Mouse (Mus musculus) megakaryocyte, embryonic 14.5 days (primary cell): ENCODE data around the gene Nus1. TPM values are rescaled to one million over a fixed set of nuclear protein-coding genes. Genes with fewer than 3 reads are reported as not detected.

ENCODE experiments used
- H3K27me3 ChIP-seq: replicated peaks from 2 replicates; pipeline ENCODE3; 2012; ENCODE audit warnings: inconsistent platforms
- H3K36me3 ChIP-seq: replicated peaks from 2 replicates; pipeline ENCODE3; 2012; ENCODE audit warnings: low read length, inconsistent platforms, mixed read lengths
- H3K4me1 ChIP-seq: 2 replicates; pipeline ENCODE4 v1.6.1; 2012; ENCODE audit warnings: inconsistent platforms
- H3K4me3 ChIP-seq: replicated peaks from 2 replicates; pipeline ENCODE3; 2012; ENCODE audit warnings: moderate library complexity, mild to moderate bottlenecking, inconsistent platforms
- H3K9me3 ChIP-seq: 2 replicates; pipeline ENCODE4 v1.6.1; 2012; ENCODE audit warnings: inconsistent platforms
- FLI1 ChIP-seq: IDR thresholded peaks from 2 replicates; pipeline ENCODE4 v1.6.1; 2012; ENCODE audit warnings: low read length, inconsistent platforms, mixed read lengths
- GATA1 ChIP-seq: IDR thresholded peaks from 3 replicates; pipeline ENCODE4 v1.6.1; 2012; ENCODE audit warnings: mixed read lengths, low read length, inconsistent platforms, borderline replicate concordance
- polyA plus RNA-seq: library from polyadenylated mRNA; stranded (reverse); fragments of >175 nt; gene quantifications from 2 replicates; pipeline ENCODE4 v1.2.3, GENCODE M21; 2012; ENCODE audit warnings: low replicate concordance; ENCODE audit not compliant: insufficient read depth

Gene Nus1
- polyA plus RNA-seq, 1 experiment: 12.7 TPM

DNA sequence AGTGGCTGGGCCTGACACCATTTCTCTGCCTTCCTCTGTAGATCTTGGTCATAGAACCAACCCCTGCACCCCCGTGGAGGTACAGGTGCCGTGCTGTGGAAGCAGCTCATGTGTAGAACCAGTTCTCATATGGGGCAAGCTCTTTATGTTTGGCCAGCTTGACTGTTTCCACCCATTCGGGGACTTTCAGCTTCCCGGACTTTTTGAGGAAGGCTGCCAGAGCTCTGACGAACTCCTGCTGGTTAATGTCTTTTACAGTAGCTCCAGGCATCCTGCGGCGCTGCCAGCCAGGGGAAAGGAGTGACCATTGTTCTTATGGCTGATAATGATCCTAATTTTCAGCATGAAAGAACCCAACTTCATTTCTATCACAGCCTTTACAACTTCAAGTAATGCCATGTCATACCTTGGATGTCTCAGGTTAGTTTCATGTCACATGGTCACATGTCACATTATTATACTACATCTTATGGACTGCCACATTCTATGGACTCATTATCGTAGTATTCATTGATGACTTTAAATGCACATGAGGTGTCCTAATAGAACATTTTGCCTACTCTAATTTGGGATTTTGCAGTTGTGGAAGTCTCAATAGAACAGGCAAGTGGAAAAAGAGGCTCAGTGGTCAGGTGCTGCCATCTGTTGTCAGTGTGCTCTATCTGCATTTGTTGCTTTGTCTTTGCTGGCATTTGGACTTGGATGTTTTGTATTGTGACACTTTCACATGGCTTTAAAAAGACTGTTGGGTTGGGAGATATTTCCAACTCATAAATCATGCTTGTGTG is 32.3 kb upstream of the Nus1 start:
- TF ChIP-seq GATA1 (no peak), FLI1 (no peak)
- Histone ChIP-seq H3K36me3 (no peaks in the 10 kb centered on the region), H3K4me3 (no peak overlapping the region), H3K9me3 (no peaks in the 10 kb centered on the region), H3K27me3 (peaks cover 4% of the 10 kb centered on the region), H3K4me1 (peaks cover 35% of the 10 kb centered on the region)

DNA sequence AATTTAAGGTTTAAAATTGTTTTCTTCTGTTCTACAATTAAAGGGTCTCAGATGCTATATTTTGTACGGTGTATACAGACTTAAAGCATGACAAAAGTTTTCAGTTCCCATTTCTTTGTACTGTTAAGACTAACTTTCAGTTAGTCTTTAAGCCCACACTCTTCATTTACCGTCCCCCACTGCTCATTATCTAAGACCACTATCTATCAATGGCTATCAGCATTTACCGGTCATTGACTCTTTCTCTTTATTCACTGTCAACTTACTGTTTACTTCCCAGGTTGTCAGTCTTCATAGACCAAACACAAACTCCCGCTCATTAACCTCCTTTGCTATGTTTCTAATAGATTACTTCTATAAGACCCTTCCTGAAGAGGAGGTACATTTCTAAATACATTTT is 30.2 kb upstream of the Nus1 start:
- Histone ChIP-seq H3K36me3 (no peaks in the 10 kb centered on the region), H3K4me3 (no peak overlapping the region)
- TF ChIP-seq FLI1 (no peak), GATA1 (no peak)

DNA sequence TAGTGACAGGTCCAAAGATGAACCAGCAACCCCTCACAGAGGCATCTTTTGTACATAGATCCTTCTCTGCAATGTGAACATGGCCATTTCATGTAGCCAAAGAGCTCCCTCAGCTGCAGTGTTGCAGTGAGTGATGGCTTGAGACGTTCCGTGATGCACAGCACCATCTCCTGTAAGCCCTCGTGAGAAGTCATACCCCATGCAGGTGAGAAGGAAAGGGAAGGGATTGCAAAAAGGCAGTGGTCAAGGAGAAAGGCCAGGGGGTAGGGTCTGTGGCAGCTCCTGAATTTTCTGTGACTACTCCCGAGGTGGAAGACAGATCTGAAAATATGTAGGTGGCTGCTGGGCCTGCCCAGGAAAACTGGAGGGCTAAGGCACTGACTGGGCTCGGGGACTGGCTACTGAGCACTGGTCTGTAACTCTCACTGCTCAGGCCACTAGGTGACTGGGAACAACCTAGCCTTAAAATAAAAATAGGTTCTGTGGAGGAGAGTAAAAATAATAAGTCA is 28.4 kb upstream of the Nus1 start, which contains the start of gene Nepn:
Gene Nepn, plus strand, starts transcription at position 51 of the 509 bp plus-strand sequence.
- H3K9me3 ChIP-seq: no peaks in the 10 kb centered on the region
- no peak for TF ChIP-seq FLI1
- no peak for TF ChIP-seq GATA1
- no peak within 1 kb of the TSS for H3K4me3 ChIP-seq
- no peaks in the 10 kb centered on the region for H3K36me3 ChIP-seq
- peaks cover 10% of the 10 kb centered on the region; the same call in 1 of the 2 replicates for H3K4me1 ChIP-seq
- H3K27me3 ChIP-seq: peaks cover 4% of the 10 kb centered on the region

More for the DNA sequence above, 30.2 kb upstream of the Nus1 start:
- peaks cover 4% of the 10 kb centered on the region for H3K27me3 ChIP-seq
- H3K9me3 ChIP-seq: no peaks in the 10 kb centered on the region
- peaks cover 23% of the 10 kb centered on the region for H3K4me1 ChIP-seq

DNA sequence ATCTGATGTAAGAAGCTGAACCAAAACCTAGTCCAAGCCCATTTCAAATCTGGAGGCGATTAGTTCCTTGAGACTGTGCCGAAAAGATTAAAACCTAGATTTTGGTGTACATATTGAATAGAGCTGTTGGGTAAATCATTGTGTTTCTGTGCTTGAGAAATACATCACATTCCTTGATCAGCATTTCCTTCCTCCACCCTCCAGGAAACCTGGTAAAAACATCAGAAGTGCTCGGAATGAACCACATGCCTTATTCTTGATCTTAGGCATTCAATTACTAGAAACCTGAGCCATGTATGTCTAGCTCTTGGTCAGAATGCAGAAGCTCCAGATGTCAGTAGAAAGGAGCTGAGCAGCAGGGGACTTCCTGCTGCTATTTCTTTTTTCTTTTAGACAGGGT is 27.9 kb upstream of the Nus1 start:
- Histone ChIP-seq H3K27me3 (peaks cover 4% of the 10 kb centered on the region), H3K4me1 (peaks cover 14% of the 10 kb centered on the region), H3K9me3 (no peaks in the 10 kb centered on the region), H3K36me3 (no peaks in the 10 kb centered on the region), H3K4me3 (no peak overlapping the region)
- no peak for TF ChIP-seq FLI1
- no peak for TF ChIP-seq GATA1

DNA sequence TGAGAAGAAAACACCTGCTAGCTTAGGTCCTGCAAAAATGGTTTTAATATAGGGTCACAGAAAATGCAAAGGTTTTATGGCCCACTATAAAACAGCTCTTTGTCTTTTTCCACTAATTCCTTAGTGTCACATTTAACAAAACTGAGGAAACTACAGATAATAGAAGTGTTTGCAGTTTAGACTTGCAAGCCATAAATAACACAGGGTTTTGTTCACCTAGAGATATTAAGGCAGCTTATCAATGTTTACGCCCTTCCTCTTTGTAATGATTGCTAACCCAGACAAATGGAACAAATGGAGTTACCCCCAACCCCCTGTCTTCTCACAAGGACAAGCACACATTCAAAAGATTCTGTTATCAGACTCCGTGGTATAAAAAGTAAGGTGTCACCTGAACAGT is 26.1 kb upstream of the Nus1 start:
- no peaks in the 10 kb centered on the region for H3K9me3 ChIP-seq
- no peak overlapping the region for H3K4me3 ChIP-seq
- TF ChIP-seq FLI1 (no peak), GATA1 (no peak)
- no peaks in the 10 kb centered on the region for H3K36me3 ChIP-seq
- H3K27me3 ChIP-seq: peaks cover 4% of the 10 kb centered on the region
- peaks cover 8% of the 10 kb centered on the region for H3K4me1 ChIP-seq

DNA sequence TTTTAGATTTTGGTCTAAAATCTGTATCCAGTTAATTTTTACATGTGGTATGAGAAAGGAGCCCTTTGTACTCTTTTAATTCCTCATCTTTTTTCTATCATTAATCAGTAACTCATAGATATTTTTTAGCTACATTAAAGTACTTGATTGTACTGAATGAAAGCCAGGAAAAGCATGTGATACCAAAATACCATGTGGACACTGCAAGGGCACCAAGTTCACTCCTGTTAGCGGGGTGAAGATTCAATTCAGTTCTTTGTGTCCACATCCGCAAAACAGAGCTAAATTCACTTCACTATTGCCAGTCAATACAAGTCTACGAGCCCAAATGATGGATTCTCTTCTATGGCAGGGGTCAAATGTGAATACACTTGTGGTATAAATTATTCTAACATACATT is 20.7 kb upstream of the Nus1 start:
- Histone ChIP-seq H3K27me3 (no peaks in the 10 kb centered on the region), H3K4me3 (no peak overlapping the region), H3K36me3 (no peaks in the 10 kb centered on the region), H3K9me3 (no peaks in the 10 kb centered on the region), H3K4me1 (peaks cover 5% of the 10 kb centered on the region; the same call in 1 of the 2 replicates)
- TF ChIP-seq GATA1: no peak
- TF ChIP-seq FLI1: no peak

DNA sequence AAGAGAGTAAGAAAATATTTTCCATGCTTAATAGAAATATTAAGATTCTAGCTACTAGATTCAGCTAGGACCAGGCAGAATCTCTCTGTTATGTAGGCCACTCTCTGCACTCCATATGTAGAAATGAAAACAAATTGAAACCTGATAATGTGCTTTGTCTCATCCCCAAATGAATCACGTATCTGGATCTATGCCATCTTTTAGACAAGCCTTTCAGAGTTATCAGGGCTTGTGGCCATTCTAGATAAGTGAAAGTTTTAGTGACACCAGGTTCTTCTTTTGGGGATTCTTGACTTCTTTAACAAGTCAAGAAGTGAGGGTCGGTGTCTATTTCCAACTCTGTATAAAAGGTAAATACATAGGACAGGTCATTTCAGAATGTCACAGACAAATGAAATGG is 18.6 kb upstream of the Nus1 start:
- TF ChIP-seq FLI1: no peak
- TF ChIP-seq GATA1: no peak
- H3K4me1 ChIP-seq: peaks cover 5% of the 10 kb centered on the region; the same call in 1 of the 2 replicates

DNA sequence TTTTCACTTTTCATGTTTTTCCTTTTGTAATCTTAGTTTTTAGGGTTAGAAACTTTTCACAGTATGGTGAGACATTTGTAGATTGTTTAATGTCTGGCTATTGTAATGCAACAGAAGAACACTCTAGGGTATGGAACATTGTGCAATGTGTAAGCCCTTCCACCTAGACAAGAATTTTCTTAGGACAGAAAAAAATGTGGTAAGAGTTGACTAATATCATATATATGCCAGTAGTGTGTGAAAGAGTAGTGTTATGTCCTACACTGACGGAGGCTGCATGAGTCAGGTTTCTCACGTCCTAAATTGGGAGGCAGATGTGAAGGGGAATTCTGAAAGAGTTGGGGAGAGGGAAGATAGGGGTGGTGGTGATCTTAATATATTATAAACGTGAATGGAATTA is 17.6 kb upstream of the Nus1 start:
- no peak for TF ChIP-seq GATA1
- TF ChIP-seq FLI1: no peak
- no peaks in the 10 kb centered on the region for H3K4me1 ChIP-seq
- peaks cover 4% of the 10 kb centered on the region; the same call in 1 of the 2 replicates for H3K9me3 ChIP-seq
- no peaks in the 10 kb centered on the region for H3K36me3 ChIP-seq
- H3K27me3 ChIP-seq: peaks cover 2% of the 10 kb centered on the region
- no peak overlapping the region for H3K4me3 ChIP-seq

More for the DNA sequence above, 18.6 kb upstream of the Nus1 start:
- H3K9me3 ChIP-seq: 0 out of 2 replicates have a peak, but pooled peaks cover under 1% of the 10 kb centered on the region
- H3K36me3 ChIP-seq: no peaks in the 10 kb centered on the region
- H3K27me3 ChIP-seq: no peaks in the 10 kb centered on the region
- H3K4me3 ChIP-seq: no peak overlapping the region

DNA sequence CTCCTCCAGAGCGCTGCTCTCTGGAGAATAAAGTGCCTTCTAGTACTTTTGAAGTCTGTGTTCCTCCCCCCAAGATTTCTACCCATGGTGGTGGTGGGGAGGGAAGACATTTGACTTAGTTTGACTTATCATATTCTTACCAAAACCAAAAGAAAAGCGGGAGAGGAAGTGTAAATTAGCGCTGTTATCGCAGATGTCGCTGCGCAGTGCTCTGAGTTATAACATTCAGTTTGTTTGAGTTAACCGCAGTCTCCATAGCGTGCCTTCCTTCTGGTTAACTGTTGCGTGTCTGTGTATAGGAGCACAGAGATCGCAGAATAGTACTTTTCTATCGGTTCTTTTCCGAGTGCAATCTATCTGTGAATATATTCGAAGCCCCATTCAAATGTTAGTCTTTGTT is 12.2 kb upstream of the Nus1 start:
- TF ChIP-seq GATA1: no peak
- no peak for TF ChIP-seq FLI1
- no peaks in the 10 kb centered on the region for H3K4me1 ChIP-seq
- peaks cover 5% of the 10 kb centered on the region for H3K27me3 ChIP-seq
- H3K36me3 ChIP-seq: no peaks in the 10 kb centered on the region
- no peak overlapping the region for H3K4me3 ChIP-seq
- H3K9me3 ChIP-seq: peaks cover 4% of the 10 kb centered on the region; the same call in 1 of the 2 replicates

DNA sequence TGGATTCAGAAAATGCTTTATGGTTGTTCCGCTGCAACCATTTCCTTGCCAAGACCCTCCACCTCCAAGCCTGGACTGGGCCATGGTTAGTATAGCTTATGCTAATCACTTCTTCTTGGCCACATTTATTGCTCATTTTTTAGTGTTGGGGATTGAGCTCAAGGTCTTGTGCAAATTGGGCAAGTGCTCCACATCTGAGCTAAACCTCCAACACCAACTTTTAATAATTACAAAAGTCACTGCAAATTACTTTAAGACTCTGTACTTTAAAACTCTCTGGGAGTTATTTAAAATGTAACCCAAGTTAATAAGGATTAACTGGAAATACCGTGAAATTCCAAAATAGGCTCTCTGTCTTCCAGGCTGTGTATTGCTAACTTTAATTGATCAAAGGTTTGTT is 9.8 kb upstream of the Nus1 start:
- Histone ChIP-seq H3K4me3 (no peak overlapping the region), H3K4me1 (no peaks in the 10 kb centered on the region), H3K27me3 (peaks cover 5% of the 10 kb centered on the region), H3K36me3 (no peaks in the 10 kb centered on the region), H3K9me3 (peaks cover 4% of the 10 kb centered on the region; the same call in 1 of the 2 replicates)
- TF ChIP-seq FLI1 (no peak), GATA1 (no peak)
